Mouse (Mus musculus): ENCODE data around the gene Nuak1.

Nuak1 gene

GRCm38 (mm10) chr10:84405135-84405776, 35.1 kb downstream of the Nuak1 start:
- no peak for DNase-seq

- no peak for DNase-seq
Measured at GRCm38 (mm10) chr10:84401907-84402371, 38.5 kb downstream of the Nuak1 start.

DNA sequence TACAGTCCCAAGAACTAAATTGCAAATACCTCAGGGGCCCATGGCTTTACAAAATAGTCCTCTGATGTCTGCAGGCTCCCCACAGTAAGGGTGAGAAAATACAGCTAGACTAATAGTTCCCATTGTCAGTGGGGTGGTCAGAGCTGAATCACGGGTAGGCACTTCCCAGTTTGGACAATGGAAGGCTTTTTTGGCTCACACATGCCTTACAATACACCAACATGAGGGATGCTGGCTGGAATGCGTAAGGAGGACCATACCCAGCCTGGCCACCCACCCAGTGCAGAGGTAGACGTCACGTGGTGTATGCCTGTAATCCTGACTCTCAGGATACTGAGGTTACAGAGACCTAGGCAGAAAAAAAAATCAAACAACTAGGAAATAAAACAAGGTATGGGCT, 39.2 kb downstream of the Nuak1 start:
- no peak for DNase-seq

- no peak for DNase-seq
Measured at GRCm38 (mm10) chr10:84400037-84400681, 40.2 kb downstream of the Nuak1 start.

- no peak for DNase-seq
Measured at GRCm38 (mm10) chr10:84397276-84397675, 43.1 kb downstream of the Nuak1 start.

DNA sequence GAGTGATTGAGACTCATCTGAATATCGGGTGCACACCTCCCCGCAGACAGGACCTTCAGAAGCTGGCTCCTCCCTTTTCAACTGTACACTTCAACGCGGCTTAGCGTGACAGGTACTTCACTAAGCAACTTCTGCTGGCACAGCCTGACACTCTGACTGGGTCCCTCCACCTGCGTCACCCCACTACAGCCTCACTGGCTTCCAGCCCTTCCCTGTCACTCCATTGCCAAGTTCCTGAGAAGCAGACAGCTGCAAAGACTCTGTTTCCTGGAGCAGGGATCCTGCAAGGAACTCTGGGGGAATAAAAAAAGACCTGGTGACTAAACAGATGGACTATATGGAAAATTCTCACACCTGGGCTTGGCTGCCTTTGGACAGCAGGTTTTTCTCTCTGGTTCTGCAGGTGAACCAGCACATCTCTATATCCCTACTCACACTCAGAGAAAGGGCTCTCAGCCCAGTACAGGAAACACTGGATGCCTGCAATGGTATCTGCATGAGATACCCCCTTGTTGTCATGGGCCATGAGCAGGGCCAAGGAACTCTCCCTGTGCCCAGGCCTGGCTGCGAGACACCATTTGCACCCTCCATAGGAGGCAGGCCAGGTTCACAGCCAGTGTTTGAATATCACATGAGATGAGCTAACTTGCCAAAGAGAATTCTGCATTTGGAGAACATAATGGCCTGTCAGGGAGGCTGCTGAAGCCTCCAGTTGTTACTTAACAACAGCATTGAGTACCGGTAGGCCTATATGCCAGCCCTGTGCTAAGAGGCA, 44.3 kb downstream of the Nuak1 start:
- DNase-seq, result peak; percentile 42

- DNase-seq, result no peak
Measured at GRCm38 (mm10) chr10:84395259-84395658, 45.1 kb downstream of the Nuak1 start.

- DNase-seq, result no peak
Measured at GRCm38 (mm10) chr10:84393881-84394280, 46.5 kb downstream of the Nuak1 start.

- DNase-seq, result no peak
Measured at GRCm38 (mm10) chr10:84393405-84393804, 47.0 kb downstream of the Nuak1 start.

DNA sequence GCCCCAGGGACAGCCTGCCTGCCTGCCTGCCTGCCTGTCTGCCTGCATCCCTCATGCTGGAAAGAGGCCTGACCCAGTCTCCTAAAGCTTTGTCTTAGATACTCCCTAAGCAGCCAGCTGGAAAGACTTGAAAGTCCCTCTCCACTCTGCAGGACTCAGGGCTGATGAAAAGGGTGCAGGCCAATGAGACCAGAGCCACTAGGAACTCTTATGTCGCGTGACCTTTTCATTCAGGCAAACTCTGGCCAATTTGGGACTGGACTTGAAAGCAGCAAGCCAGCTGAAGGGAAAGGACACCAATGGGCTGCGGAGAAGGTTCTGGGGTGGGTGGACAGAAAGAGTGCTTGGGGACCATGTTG, 47.7 kb downstream of the Nuak1 start:
- no peak for DNase-seq

GRCm38 (mm10) chr10:84392027-84392722, 48.2 kb downstream of the Nuak1 start:
- no peak for DNase-seq

GRCm38 (mm10) chr10:84389707-84390106, 50.7 kb downstream of the Nuak1 start:
- DNase-seq, result no peak

DNA sequence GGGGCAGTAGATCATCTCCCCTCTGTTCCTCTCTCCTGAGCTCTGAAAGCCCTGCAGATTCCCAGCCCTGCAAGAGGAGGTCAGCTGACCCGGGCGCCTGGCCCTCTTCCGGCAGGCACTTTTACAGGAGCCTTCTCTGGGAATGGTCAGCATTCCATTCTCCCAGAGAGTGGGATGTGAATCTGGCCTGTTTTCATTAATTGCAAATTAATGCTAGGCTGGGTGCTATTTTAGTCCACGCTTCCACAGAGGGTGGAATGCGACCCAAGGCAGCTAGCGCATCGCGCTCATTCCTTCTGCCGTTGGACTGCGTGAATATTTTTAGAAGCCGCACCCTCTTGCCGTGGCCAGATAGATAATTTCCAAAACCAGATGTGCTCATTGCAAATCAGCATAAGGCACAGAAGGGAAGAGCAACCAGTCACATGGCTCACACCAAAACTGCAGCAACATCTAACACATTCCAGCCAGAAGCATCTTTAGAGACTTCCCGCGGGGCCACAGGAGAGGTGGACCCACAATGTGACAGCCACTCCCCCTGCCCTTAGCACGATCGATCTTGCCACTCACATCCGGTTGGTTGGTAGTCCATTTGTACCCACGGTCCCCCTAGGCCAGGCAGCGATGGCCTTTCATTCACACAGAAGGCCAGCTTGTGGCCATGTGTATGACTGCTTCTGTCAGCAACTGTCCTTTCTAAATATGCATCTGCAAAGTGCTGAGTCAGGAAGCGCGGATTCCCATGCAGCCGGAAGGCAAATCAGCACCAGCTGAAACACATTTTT, 51.8 kb downstream of the Nuak1 start:
- DNase-seq, result no peak

- no peak for DNase-seq
Measured at GRCm38 (mm10) chr10:84387338-84387737, 53.1 kb downstream of the Nuak1 start.

DNA sequence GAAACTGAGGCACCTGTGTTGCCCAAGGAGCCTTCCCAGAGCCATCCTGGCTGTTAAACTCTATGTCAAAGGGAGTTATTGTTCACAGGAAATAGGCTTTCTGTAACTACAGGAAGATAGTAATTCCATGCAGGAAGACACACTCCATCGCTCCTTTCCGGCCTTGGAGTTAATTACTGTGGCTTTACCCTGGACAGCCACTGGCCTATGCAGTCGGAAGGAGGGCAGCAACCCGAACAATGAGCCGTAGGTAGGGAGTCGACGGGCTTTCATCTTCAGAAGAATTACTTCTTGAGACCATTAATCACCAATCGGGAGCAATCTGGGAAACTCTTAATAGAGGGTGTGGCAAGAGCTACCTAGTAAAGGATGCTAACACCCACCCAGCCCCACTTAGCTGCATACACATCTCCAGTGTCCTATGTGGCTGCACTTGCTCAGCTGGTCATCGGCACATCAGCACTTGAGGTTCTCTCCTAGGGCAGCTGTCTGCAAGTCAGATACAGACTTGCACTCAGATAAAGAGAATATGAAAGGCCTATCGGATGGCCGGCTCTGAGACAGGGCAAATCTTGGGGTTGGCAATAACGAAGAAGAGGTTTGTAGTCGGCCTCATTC, 53.7 kb downstream of the Nuak1 start:
- DNase-seq, result no peak

DNA sequence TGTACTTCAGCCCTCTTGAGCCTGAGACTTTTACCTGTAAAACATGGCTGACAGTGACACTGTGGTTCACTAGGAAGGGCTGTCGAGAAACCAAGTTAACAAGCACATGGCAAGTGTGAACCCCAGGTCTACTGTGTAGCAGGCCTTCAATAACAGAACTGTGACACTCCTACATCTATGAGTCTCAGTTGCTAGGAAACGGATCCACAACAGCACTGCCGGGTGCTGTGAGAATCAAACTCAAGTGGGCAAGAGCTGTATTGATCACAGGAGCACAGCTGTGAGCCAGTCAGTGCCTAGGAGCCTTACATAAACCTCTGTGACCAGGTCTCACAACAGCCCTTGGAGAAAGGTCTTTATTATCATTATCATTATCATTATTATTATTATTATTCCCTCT, 54.2 kb downstream of the Nuak1 start:
- DNase-seq, result no peak

- DNase-seq, result no peak
Measured at GRCm38 (mm10) chr10:84384761-84385160, 55.6 kb downstream of the Nuak1 start.

DNA sequence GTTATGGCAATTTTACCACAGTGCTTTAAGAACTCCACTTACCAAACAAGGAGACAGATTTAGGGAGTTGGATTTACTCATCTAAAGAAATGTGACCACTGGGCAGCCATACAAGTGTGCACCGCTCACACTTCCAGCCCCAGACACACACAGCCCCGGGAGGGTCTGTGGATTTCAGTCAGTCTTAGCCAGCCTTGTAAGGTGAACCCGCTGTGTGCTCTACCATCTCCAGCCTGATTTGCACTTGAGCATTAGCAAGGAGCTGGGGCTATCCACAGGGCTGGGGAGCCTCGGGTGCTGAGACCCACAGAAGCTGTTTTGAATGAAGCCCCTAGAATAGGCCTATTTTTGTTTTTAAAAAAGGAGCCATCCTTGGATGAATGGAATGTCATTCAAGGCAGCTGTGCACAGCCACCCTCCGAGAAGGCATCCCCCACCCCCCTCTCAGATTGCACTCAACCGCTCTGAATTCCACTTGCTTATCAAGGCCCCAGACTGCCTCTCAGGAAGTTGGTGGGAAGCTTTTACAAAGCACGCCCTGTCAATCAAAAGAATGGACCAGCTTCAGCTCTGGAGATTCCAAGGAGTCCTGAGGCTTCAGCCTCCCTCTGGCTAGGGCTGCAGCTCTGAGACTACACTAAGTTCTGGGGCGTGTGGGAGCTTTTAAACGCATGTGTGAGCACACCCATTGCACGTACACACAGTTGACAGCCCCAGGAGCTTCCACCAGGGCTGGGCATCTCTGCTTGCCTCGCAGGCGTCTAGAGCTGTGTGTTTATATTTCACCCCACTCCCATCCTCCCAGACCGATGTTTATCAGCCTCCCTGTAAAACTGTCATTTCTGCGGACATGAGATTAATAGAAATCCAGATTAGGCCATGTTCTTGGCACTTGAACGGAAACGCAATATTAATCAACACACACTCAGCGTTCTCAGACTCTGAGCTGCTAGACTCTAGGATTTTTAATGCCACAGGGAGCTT, 57.2 kb downstream of the Nuak1 start:
- DNase-seq, result no peak

DNA sequence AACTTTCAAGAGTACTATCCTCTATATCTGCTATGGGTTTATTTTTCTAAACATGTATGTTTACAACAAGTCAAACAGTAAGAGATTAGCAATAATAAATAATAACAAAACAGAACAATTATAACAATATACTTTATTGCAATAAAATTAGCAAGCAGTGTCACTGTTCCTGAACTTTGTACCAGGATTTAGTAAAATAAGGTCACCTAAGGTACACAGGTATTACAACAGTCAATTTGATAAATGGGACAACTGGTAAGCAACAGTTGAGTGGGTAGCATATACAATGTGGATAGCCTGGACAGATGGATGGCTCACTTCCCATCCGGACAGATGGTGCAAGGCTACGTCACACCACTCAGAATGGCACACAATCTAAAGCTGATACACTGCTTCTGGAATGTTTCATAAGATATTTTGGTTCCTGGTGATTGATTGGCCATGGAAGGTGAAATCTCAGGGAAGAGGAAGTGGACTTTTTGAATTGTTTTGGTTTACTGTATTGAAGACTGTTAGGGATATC, 59.1 kb downstream of the Nuak1 start:
- no peak for DNase-seq

DNA sequence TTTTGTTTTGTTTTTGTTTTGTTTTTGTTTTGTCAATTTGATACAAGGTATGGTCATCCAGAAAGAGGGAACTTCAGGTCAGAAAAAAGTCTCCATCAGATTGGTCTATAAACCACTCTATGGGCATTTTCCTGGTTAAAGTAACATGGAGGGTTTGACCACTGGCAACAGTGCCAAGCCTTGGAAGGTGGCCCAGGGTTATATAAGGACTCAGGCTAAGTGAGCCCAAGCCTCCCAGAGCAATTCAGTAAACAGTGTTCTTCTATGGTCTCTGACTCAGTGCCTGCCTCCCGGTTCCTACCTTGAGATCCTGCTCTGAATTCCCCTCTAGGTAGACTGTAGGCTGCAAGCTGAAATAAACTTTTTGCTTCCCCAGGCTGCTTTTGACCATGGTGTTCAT, 61.0 kb downstream of the Nuak1 start:
- DNase-seq, result no peak

GRCm38 (mm10) chr10:84377956-84378355, 62.4 kb downstream of the Nuak1 start:
- DNase-seq, result no peak
